Mouse (Mus musculus) urinary bladder, adult 2 months (tissue): ENCODE measurements around the gene Ypel5. TPM values are rescaled to one million over a fixed set of nuclear protein-coding genes. Genes with fewer than 3 reads are reported as not detected.

Source experiments
- DNase-seq: peaks from one replicate; pipeline ENCODE4 v3.0.0; 2022; ENCODE audit warnings: low spot score
- polyA plus RNA-seq: library from polyadenylated mRNA; depleted of rRNA; stranded (reverse); fragments of >200 nt; gene quantifications from 2 replicates; pipeline ENCODE4 v1.2.3, GENCODE M21; 2012

The Ypel5 gene
- polyA plus RNA-seq, 1 experiment = 59.0 TPM

DNA sequence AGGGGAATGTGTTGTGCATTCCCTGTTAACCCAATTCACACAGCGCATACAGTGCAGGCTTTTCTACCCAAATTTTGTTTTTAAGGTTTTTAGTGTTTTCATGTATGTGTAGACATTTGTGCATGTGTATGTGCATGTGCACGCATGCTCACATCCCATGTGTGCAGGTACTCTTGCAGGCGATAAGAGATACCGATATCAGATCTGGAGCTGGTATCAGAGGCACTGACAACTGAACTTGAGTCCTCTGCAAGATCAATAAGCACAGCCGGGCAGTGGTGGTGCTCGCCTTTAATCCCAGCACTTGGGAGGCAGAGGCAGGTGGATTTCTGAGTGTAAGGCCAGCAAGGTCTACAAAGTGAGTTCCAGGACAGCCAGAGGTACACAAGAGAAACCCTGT lies 8.1 kb downstream of the Ypel5 start:
- no peak for DNase-seq

DNA sequence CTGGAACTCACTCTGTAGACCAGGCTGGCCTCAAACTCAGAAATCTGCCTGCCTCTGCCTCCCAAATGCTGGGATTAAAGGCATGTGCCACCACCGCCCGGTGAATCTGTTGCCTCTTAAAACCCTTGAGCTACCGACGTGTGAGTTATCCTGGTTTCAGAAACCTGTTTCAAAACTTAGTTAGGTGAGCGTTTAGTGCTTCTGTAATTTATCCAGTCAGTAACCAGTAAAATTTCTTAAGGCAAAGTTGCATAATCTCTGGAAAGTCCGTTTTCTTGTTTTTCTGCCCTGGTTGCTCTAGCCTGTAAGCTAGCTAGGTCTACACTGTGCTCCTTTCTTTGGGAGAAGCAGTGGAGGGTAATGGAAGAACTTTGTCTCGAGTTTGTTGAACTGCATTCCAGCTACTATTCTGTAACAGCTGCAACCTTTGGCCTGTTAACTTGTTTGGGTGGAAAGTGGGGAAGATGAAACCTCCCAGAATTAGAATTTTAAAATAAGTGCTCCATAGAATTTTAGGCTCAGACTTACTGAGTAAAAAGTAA lies 8.8 kb downstream of the Ypel5 start:
- no peak for DNase-seq

DNA sequence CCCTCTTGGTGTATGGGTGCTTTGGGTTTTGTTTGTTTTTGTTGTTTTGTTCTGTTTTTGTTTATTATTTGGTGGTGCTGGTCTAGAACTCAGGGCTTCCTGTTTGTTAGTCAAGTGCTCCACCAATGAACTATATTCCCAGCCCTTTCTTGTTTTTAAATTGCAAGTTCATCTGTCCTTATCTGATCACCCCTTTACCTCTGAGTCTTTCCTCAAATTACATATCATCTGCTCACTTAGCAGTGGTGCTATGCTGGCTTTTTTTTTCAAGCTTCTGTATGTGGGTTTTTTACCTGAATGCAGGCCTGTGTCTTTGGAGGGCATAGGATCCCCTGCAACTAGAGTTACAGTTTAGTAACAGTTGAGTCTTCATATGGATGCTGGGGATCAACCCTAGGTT lies 9.3 kb downstream of the Ypel5 start:
- DNase-seq = no peak

DNA sequence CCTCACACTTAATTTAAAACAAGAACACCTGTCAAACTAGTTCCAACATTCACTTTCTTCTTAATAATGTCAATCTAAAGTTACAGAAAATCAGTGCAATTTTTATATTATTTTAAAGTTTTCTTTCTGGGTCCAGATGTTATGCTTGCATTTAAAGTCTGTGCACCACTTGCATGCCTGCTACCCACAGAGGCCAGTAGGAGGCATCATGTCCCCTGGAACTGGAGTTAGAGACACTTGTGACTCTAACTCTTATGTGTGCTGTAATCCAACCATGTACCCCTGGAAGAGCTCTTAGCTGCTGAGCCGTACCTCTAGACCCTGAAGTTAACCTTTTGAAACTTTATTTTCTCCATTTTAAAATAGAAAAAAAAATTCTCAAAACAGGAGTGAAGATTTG lies 19.0 kb downstream of the Ypel5 start:
- DNase-seq = no peak

DNA sequence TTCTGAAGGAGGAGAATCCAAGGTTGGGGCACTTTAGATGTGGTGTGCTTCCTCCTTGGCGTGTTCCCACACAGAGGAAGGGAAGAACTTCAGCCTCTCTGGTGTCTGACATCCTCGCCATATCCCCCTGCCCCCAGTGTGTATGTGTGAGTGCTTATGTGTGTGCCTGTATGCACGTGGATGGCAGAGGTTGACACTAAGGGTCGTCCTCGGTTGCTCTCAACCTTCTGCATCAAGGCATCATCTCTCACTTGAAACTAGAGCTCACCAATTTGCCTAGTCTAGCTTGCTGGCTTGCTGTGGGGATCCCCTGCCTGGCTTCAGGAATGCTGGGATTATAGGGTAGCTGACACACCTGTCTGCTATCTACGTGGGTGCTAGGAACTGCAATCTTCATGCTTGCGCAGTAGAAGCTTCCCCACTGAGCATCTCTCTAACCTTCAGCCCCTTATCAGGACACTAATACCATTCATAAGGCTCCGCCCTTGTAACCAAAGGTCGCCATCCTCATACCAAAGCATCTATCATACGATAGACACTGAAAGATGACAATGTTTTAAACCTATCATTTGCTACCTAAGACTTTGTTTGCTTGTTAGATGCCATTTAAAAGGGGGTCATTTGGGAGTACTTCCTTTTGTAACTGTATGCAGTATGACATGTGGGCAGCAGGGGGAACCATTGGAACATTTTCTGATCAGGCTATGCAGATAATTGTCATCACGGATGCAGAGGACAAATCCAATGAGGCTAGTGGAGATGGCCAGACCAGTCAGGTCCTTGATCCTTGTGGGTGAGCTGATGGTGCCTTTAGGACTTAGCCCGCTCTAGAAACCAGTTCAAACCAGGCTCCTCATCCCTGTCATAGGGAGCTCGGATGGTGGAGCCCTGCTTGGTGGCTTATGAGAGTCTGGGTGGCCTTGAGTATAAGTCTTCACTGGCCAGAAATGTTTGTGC lies 21.7 kb downstream of the Ypel5 start:
- DNase-seq = no peak

DNA sequence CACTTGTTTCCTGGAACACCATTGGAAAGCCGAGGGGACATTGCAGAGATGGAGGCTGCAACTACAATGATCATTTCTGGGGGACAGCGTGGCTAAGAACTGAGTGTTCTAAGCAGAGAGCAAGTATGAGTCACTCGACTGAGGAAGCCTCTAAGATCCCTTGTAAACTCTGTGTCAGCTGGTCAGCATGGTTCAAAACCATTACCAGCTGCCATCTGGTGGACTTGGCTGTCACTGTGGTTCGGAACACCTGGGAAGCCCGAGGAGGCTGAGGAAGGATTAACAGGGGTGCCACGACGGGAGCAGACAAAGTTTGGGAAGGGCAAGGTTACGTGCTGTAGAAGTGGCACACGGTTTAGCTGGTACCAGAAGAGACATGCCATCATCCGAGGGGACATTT lies 27.0 kb downstream of the Ypel5 start:
- no peak for DNase-seq

DNA sequence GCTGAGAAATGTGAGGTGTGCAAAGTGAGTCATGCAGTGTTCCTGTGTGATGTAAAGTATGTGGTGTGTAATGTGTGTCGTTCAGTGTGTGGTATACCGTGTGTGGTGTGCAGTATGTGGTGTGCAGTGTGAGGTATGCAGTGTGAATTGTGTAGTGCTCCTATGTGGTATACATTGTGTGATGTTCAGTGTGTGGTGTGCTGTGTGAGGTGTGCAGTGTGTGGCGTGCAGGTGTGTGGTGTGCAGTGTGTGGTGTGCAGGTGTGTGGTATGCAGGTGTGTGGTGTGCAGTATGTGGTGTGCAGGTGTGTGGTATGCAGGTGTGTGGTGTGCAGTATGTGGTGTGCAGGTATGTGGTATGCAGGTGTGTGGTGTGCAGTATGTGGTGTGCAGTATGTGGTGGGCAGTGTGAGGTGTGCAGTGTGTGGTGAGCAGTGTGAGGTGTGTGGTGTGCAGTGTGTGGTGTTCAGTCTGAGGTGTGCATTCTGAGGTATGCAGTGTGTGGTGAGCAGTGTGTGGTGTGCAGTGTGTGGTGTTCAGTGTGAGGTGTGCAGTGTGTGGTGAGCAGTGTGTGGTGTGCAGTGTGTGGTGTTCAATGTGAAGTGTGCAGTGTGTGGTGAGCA lies 30.5 kb downstream of the Ypel5 start:
- DNase-seq = no peak

DNA sequence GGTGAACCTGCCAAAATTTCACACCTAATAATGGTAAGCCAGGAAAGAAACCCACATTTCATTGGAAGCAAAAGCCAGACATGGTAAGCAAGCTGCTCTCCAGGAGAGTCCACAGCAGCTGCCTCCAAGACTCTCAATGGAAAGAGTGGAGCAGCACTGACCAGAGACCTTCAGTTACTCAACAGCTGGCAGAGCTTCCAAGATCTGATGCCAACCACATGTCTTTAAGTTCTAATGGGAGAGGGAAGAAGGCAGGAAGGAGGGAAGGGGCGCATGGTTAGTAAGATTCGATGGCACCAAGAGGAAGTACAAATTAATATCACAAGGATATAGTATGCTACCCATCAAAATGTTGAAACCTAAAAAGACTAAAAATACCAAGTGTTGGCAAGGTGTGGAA lies 31.9 kb downstream of the Ypel5 start:
- no peak for DNase-seq

DNA sequence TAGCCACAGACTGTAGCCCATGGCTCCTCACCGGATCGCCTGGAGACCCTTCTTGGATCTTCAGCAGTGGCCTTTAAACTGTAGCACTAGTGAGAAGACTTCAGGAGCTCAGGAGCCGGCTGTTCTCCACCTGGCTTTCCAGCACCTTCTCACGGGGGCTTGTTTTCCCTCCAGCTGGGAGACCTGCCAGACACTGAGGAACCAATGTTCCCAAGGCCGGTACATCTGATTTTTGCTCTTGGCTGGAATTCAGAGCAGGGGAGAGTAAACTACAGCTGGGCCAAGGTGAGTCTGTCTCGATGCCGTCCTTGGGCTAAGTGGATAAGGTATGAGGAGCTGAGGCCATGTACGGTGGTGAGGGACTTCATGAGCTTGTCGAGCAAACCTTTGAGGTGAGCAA lies 42.7 kb downstream of the Ypel5 start:
- DNase-seq = no peak

DNA sequence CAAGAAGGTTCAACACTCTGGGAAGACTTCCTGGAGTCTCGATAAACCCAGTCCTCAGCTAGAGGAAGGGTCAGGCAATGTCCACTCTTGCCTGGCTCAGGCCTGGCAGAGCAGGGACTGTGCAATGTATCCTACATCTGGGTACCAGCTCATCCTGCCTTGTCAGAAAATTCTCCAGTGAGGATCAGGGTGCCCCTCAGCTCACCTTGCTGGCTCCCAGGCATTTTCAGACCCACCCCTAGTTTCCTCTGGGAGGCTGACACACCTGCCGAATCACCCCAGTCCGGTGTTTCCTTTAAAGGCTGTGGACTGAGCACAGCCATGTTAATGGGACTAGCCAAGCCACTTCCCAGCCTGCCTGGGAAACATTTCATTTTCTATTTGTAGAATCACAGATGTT lies 43.9 kb downstream of the Ypel5 start:
- no peak for DNase-seq

DNA sequence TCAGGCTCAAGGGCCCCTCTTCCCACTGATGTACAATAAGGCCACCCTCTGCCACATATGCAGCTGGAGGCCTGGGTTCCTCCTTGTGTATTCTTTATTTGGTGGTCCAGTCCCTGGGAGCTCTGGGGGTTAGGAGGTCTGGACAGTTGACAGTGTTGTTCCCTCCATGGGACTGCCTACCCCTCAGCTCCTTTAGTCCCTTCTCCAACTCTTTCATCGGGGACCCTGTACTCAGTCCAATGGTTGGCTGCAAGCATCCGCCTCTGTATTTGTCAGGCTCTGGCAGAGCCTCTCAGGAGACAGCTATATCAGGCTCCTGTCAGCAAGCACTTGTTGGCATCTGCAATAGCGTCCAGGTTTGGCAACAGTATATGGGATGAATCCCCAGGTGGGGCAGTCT lies 44.8 kb downstream of the Ypel5 start:
- no peak for DNase-seq

DNA sequence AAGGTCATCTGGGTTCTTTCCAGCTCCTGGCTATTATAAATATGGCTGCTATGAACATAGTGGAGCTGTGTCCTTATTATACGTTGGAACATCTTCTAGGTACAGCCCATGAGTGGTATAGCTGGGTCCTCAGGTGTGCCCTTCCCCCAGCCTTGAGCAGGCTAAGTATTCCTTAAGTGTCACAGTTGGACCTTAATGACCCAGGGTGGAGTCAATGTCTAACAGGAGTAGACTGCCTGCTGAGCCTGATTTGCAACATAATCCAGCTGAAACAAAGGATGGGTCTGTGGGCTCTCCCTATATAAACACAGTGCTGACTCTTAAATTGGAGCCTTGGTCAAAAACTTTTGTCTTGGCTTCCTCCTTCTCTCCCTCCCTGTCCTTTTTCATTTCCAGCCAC lies 45.6 kb downstream of the Ypel5 start:
- no peak for DNase-seq

DNA sequence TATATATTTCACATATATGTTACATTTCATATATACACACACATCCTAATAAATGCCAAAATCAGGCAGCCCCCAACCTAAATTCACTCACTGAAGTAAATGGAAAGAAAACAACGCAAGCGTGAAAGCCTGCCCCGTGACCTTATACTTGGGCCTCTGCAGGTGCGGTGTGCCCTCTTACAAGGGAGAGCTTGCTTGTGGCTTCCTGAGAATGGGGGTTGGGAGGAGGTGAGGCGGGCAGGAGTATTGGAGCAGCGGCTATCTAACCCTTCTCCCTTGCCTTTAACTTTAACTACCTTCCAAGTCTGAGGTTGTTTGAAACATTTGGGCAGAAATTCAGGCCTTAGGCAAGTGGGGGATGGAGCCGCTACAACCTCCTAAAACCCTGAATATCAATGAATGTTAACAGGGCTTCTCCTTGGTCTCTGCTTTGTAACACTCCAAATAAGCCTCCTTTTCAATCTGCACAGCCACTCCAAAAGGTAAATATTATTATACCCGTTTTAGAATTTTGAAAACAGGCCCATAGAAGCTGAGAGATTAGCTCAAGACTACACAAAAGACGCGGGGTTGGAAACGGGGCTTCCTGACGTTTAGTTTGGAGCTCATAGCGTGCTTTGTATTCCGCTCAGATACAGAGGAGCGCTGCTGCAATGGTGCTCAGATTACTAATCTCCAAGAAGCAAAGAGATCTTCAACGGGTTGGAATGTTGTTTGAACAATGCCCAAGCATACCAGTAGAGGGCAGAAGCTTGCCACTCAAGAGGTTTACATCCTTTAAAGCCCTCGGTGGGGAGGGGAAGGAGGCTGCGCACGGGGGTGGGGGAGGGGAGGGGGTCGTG lies 53.5 kb downstream of the Ypel5 start:
- DNase-seq = no peak

DNA sequence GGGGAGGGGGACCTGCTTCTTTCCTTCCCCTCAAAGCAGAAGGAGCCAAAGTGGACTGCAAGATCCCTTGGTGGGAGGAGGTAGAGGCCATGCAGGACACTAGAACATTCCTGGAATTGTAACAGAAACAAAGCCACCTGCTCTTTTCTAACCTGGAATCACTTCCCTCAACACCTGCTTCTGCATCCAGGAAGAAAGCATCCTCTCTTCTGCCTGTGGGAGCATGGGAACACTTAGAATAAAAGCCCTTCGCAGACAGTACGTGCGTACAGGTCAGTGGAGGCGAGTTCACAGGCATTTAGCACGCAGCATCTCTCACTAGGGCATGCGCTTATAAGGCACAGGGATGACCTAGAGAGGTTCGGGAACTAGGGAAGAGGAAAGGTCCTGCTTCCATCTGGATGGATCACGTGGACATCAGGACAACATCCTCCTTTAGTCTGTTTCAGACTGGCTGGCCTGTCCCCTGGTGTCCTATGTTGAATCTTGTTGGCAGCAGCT lies 54.2 kb downstream of the Ypel5 start:
- DNase-seq = no peak

DNA sequence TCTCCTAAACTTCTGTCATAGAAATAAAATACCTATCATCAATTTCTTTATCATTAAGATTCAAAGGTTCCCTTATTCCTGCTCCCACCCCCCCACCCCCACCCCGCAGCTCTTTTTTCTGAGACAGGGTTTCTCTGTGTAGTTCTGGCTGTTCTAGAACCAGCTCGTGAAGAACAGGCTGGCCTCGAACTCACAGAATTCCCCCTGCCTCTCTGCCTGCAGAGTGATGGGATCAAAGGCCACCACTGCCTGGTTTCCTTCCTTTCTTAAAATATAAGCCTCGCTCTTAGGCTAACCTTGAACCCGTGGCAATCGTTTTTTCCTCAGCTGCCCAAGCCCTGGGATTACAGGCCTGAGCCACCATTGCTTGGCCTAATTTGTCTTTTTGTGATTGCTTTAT lies 55.3 kb downstream of the Ypel5 start:
- DNase-seq = no peak

DNA sequence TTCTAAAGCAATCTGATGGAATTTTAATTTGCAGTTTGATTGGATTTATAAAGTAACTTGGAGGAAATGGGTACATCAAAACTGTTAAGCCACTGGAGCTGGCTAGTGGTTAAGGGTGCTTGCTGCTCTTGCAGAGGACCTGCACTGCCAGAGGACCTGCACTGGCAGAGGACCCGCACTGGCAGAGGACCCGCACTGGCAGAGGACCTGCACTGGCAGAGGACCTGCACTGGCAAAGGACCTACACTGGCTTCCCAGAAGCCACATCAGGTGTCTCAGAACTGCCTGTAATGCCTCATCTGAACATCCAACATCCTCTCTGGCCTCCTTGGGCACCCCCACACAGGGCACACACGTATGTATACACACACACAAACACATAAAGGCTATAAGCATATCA lies 59.3 kb downstream of the Ypel5 start:
- DNase-seq = no peak

DNA sequence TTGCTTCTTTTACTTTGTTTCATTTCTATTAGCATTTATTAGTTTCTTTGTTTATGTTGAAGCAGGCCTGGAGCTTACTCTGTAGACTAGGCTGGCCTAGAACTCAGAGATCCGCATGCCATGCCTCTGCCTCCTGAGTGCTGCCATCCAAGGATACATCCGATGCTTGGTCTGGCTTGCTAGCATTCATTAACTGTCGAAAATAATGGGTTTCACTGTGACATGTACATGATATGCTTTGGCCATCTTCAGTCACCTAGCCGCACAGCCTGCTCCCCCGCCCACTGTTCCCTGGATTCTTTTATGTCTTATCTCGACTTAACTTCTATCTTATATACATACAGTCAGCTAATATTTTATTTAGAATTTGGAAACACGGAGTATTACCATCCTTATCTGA lies 60.8 kb downstream of the Ypel5 start:
- no peak for DNase-seq

DNA sequence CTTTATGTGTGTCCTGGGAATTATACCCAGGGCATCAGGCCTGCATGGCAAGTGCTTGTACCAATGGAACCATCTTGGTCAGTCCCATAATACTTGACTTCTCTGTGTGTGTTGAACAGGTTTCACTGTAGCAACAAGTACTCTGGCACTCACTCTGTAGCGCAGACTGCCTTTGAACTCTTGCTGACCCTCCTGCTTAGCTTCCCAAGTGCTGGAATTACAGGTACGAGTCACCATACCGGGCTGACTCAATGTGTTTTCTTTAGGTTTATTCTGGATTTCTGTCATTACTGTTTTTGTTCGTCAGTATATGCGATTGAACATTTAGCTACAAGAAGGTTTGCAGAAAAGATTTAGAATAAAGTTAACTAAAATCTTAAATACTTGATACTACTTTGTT lies 61.7 kb downstream of the Ypel5 start:
- DNase-seq = no peak

DNA sequence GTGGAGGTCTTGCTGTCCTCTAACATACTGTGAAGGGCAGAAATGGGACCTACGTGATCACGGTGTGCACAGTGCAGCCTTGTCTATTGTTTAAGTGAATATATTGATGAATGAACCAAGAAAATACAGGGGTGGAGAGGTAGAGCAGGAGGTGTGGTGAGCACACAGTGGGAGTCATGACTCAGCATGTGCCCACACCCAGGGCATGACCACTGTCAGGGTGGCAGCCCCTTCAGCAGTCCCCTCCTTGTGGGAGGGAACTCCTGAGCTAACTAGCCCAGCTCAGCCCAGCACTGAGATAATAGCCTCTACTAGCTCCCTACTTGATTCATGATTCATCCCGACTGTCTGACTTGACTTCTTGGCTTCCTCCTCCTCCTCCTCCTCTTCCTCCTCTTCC lies 62.5 kb downstream of the Ypel5 start:
- no peak for DNase-seq
